Mouse (Mus musculus): ENCODE data around the gene Phactr1.

Phactr1 gene

DNA sequence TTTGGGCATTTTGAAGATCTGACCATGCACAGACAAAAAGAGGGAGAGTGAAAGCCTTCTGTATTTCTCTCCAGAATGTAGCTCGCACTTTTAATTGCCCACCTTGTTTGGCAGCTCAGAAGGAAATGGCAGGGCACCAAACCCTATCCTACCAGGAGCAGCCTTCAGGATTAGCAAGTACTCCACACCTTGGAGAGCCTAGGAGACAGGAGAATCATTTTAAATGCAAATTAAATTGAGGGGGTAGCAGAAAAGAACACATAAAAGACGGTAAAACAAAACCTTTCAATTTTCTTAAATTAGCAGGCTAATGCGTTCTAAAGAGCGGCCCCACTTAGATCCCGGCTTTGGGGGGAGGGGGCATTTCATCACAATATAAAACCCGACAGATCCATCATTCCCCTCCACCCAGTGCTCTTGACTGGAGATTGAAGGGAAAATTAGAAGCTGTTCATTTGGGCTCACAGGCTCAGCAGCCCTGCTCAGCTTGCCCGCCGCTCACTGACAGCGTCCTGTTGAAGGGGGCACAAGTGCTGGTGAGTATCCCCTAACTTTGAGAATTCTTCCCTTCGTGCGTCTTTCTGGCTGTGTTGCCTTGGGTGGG, at the start of gene Phactr1:
Phactr1 (plus strand) TSS at position 233 of the 604 bp plus-strand sequence.
- no peak for DNase-seq (ENCODE audit: low read depth, low spot score)

DNA sequence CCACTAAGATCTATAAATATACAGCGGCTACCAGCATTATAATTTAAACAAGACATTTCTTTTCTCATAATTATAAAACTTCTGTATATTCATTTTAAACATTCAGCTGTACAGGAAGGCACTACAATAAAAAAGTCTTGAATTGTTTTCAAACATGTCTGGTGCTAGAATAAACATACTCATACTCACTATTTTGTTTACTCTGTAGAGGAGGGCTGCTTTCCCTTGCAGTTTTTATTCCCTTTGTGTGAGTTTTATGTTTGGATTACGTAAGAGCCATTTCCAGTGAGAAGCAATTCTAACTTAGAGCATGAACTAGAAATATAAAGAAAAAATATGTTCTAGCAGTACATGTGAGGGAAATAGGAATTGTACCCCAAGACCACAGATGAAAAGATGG, 45.5 kb upstream of the Phactr1 start:
- no peak for DNase-seq (ENCODE audit: low read depth, low spot score)

DNA sequence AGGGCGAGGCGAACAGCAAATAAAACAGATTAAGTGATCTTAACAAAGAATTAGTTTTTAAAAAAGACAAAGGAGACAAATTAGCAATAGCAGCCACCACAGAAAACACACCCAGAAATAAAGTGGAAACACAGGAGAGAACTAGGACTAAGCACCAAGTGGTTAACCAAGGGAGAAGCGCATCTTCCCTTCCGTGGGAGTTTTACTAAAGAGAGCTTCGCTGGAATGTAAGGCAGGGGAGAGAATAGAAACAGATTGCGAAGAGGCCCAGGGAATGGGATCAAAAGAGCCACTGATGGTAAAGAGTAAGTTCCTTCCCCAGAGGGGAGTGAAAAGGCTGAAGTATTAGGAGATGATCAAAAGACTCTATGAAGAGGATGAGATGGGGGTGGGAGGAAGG, 30.2 kb upstream of the Phactr1 start:
- no peak for DNase-seq (ENCODE audit: low read depth, low spot score)

DNA sequence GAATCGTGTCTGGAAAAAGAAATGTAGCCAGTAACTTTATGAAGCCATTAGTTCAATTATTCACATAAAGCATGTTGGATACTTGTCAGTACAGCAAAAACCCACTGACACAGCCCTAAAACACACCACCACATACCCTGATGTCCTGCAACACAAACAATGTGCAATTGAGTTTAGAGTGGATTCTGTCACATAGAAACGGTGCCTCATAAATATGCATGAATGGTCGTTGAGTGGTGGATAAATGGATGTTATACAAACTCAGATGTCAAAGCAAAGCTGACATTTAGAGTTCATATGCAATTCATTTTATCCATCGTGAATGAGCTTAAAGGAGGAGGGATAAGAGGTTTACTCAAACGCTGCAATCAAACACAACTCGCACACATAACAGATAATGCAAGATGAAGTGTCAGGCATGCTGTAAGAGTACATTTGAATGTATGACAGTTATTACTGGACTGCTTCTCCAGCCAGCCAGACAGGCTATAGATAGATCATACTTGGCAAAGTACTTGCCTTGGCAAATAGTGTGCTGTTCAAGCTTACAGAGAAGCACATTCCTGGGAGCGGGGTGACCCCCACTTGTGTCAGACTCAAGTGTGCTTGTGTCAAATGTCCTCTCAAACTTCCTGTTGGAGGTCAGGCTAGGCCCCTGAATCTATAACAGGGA, 23.6 kb upstream of the Phactr1 start:
- no peak for DNase-seq (ENCODE audit: low read depth, low spot score)

DNA sequence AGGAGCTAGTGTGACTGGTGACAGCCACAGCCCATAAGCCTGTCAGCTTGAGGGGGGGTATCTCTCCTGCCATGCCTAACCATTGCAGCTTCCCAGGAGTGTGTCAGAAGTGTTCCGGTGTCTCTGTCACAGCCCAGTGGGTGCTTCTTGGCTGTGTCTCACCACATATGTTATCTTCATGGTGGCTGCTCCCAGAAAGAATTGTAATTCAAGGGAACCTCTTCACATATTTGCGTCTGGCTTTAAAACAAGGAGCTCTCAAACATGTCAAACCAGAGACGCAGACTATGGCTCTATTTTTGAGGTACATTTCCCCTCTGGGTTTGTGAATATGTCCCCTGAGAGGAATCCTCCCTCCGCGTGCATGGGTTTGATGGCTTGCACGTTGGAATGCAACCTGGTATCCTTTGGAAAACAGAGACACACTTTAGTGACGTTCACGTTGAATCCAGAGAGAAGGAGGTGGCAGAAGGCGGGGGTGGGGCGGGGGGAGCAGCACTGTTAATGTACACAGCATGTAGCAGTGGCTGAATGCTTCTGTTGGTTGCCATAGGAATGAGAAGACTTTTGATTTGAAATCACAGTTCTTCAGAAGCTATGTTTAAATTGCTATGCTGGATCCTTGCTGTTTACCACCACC, 8.7 kb upstream of the Phactr1 start:
- no peak for DNase-seq (ENCODE audit: low read depth, low spot score)

DNA sequence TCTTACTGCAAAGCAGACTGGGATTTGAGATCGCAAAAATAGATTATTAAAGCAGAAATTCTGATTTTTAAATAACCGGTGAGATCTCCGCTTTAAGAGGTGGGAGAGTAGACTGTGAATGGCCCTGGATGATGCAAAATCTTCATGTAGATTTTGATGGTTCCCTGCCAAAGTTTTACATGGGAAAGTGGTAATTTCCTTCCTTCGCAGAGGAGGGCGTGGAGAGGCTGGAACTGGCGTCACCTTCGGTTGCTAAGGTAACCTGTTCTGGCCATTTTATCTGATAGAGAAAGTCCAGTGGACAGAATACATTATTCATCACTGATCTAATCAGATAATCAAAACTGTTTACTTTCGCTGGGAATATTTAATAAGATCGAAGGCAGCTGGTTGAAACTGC, 876 bp downstream of the Phactr1 start:
- DNase-seq (ENCODE audit: low read depth, low spot score) = no peak

DNA sequence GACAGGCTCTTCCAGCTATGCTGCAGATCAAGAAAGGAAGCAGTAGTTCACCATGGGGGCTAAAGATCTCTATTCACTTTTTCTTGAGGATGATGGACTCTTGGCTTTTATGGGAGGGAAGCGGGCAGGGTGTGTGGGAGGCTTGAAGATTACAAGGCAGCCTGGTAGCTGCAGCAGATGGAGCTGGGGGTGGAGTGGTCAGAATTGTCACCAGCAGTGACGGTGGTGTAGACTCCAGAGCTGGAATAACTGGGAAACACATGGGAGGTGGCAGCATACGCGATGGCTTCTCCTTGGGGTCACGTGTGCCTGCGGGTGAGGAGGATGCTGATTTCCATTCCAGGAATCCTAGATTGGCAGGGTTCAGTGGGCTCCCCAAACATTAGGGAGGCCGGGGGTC, 3.8 kb downstream of the Phactr1 start:
- DNase-seq (ENCODE audit: low read depth, low spot score) = no peak

DNA sequence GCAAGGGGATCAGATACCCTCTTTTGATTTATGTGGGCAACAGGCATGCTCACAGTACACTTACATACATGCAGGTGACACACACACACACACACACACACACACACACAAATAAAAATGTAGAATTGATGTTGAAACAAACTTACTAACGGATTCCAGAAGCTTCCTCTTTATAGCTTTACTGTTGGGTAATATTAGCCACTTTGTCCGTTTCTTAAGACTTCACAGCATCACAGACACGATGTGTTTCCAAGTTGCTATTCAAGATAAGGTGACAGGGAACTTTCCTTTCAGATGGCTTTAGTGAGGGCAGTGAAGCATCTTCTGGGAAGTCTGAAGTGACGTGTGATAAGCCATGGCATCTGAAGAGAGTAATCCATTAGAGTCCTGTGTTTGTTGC, 11.8 kb downstream of the Phactr1 start:
- no peak for DNase-seq (ENCODE audit: low read depth, low spot score)

DNA sequence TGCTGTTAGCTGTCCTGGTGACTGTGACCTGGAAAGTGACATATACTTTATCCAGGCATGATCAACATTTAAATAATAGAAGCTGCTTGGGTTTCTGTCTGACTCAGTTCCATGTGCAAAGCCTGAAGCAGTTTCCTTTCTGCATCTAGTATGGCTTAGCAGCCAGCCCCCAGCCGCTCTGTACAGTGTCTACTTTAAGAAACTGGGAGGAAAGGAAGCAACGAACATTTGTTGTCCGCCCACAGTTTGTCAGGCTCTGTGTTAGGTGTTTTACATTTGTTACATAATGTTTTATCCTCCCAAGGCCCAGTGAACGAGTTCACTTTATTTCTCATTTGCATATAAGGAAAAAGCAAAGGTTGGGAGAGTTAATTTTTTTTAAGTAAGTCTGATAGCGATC, 16.2 kb downstream of the Phactr1 start:
- no peak for DNase-seq (ENCODE audit: low read depth, low spot score)

DNA sequence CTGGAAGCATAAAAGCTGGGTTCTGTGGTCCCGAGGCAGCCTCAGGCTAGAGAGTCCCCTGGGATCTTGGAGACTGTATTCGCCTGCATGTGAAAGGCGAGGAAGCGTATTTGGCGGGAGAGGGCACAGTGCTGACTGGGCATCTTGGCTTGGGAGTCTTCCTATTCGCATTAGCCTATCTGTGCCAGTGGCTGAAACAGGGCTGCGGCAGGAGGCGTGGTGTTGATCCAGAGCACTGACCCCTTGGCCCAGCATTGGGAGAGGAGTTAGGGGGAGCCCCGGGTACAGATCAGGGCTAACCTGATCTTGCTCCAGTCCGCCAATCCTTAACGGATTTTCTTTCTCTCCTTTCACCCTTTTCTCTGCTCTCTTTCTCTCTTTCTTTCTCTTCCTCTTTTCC, 28.7 kb downstream of the Phactr1 start:
- DNase-seq (ENCODE audit: low read depth, low spot score) = no peak

DNA sequence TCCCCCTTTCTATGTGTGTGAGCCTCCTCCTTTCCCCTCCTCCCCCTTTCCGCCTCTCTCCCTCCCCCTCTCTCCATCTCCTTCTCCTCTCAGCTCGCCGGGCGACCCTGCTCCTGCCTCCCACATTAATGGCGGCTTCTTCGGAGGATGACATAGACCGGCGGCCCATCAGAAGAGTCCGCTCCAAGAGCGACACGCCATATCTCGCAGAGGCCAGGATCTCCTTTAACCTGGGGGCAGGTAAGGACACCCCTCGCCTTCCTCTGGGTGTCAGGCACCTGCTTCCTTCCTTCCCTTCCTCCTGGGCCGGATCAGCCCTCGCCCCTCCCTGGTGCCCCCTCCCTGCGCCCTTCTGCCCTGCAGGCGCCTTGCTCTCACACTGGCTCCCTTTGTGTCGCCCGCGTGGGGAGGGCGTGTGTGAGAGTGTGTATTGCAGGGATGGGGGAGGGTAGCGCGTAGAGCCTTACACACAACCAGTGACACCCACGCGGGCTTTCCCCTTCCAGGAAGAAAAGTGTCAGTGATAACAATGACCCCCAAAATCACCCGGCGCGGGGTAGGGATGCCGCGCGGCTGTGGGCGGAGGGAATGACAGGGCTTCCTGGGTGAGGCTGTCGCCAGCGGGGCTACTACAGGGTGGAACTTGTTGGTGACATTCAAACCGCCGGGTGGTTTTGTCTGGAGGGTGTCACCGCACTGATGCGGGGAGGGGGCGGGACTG, 29.3 kb downstream of the Phactr1 start:
- DNase-seq (ENCODE audit: low read depth, low spot score) = no peak

DNA sequence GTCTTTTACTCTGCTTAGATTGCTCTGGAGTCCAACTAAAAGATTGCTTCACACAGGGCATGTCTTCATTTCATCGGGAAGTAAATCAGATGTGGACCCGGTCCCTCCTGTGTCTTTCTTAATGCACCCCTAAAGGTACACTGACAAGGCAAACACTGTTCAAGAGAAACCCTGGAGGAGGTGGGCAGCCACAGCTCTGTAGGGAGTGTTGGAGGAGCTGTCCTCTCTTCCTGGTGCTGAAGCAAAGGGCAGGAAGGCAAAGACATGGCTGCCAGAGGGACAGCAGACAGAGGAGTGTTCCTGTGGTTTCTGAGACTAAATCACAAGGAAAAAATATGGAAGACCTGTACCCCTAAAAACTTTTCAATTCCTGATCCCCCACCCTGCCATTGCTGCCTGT, 31.1 kb downstream of the Phactr1 start:
- DNase-seq (ENCODE audit: low read depth, low spot score) = no peak

DNA sequence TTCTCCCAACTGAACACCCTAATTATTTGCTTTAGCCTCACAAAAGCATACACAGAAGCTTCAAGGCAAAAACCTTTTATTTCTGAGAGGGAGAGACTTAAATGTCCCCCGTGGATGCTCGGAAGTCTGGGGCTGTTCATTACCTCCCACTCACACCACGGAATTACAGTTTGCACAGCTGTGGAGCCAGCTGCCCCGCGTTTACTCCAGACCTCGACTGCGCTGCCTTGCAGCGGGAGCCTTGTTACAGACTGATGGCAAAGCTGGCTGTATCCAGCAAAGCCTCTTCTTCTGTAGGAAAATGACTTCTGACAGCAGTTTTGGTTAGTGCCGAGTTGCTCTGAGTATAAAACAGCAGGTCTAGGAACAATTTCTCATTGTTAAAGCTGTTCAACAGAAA, 39.0 kb downstream of the Phactr1 start:
- DNase-seq (ENCODE audit: low read depth, low spot score) = no peak

DNA sequence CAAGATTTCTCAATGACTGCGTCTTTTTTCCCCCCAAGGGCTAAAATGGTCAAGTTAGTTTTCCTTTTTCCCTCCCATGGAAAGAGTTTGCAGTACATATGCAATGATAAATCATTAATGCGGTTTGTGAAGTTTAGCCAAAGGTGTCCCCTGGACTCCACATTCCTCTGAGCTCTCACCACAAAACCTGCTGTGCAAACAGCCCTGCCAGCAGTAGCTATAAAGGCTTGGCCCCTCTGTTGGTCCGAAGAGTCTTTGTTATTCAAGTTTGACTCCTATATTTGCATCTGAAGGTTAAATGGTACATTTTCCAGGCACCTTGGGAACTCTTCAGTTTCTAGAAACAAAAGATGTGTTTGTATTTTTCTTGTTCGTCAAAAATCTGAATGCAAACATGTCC, 39.7 kb downstream of the Phactr1 start:
- DNase-seq (ENCODE audit: low read depth, low spot score) = no peak

DNA sequence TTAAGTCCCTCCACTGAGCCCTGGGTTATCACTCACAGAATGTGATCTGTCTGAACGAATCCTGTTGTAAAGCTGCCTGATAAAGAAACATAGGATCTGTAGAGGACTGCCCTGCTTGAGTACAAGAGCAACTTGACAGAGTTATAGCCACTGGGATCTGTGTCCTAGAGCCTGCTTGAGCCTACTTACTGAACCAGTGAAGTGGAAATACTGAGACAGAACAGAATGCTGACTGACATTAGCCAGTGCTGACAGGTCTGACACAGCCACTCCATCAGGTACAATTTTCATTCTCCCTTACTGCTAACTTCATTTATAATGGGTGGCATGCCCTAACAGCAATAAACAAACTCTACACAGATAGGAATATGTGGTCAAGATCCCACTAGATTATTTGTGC, 40.2 kb downstream of the Phactr1 start:
- no peak for DNase-seq (ENCODE audit: low read depth, low spot score)

DNA sequence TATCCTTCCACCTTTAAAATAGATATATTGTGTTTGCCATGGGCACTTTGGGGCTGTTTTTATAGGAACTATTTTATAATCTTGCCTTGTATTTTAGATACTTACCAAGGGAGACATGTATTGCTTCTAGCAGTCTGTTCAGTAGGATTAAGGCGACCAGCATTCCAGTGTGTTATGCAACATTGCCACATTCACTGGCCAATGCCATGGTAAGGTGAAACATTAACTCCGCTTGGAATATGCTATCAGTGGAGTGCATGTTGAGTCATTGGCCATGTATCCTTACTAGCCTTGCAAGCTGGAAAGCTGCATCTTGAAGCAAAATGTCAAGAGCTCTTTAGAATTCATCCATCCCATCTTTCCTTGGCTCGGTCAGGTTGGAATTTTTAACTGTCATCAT, 43.6 kb downstream of the Phactr1 start:
- DNase-seq (ENCODE audit: low read depth, low spot score) = no peak

DNA sequence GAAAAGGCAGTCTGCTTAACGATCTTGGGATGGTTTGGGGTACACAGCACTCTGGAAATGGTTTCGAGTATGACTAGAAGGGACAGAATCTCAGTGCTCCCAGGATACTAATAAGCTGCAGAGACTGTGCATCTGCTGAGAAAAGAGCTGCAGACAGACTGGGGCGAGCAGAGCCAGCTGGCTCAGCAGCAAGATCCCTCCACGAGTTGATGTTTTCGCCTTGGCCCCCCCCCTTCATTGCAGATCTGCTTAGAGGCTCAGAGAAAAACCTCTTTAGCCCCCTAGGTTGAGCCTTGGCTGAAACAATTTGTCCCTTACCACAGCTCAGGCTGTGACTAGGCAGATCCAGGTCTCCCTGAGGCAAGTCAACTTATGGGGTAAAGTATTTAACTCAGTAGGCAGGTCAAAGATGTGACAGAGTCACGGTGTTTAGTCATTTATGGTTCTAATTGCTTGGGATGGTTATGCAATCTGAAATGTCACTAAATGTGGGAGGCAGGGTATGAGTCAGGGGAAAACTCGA, 45.3 kb downstream of the Phactr1 start:
- no peak for DNase-seq (ENCODE audit: low read depth, low spot score)

DNA sequence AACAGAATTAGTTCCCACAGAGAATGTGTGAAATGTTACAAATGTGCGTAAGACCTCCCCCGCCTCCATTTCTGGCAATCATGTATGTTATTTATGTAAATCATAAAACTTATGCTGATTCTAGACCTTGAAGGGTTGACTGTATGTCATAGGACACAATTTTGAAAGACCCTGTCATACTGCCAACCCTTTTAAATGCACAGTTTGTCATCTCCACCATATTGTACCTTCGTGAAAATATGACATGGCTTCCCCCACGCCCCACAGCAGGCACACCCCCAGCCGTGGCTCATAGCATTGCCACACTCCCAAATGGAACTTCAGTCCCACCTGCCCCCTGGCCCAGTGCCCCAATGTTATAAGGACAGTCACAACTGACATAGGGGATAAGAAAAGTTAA, 57.1 kb downstream of the Phactr1 start:
- DNase-seq (ENCODE audit: low read depth, low spot score) = no peak

DNA sequence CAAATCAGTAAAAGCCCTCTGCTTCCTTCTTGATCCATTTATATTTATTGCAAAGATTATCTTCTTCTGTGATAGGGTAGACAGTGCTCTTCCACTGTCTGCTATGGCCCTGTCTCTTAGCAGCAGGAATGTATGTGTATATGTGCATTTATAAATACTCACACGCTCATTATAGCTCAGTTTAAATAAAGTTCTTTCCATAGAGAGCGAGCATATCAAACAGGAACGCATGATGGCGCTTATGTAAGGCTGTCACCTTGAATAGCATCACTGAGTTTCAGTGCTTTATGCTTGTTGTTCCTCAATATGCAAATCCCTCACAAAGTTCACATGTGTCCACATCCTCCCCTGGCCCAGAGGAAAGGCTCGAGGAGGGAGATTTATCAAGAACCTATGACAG, 57.7 kb downstream of the Phactr1 start:
- no peak for DNase-seq (ENCODE audit: low read depth, low spot score)

DNA sequence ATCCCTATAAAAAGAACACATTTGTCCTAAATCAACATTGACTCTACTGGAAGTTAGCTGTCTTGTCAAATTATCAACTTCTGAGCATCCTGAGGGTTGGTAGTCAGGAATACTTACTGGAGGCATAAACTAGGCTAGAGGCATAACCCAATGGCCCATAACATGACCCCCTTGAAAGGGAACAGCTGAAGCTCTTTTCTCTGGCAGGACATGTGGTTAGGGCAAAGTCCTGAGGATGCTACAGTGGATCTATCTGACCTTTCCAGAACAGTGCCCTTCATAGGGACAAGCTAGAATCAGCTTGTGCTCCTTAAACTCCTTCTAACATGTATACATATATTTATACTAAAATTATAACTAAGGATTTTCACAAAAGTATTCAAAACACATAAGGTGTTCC, 61.8 kb downstream of the Phactr1 start:
- no peak for DNase-seq (ENCODE audit: low read depth, low spot score)

DNA sequence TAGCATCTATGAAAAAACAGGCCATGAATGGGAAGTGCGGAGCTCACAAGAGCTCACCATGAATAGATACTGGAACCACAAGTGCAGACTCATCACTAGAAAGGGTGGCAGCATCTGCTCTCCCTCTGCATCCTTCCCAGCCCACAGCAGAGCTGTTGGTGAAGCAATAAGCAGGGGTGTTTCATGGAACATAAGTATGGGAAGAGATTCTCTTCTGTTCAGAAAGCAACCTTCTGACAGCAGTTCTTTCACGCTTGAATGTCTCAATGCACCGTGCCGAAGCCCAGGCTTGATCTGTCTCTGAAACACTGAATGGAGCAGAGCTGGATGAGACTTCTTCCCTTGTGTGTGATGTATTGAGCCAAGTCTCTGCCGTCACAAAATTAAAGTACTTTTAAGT, 64.0 kb downstream of the Phactr1 start:
- DNase-seq (ENCODE audit: low read depth, low spot score) = no peak

DNA sequence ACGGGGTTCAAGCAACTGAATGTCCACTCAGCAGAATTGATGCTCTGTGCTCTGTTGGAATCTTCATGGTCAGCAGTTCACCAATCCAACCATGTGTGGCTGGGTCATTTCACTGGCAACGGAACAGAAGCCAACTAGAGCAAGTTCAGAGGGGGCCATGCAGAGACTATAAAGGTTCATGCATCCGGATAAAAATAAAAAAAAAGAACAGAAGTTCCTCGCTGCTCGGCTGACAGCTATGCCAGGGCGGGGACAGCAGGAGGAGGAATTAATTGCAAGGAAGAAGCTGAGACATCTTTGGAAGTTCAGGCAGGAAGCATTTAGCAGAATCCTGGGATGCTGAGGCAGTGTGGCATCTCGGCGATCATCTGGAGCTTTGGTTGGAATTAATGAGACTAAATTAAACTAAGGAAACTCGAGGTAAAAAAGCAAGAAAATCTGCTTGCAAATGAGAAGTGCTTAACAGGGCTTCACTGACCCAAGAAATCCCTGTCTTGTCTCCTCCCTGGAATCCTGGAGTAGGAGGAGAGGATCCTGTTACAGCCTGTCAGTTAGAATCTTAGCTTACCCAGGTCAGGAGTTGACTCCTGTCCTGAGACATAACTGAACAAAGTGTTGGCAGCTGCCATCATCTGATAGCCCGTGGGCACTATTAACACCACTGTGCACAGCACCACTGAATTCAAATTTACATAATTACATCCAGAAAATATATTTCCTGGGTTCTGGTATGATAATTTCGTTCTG, 77.4 kb downstream of the Phactr1 start:
- no peak for DNase-seq (ENCODE audit: low read depth, low spot score)

Measured in c-Kit-negative CD71-positive TER-119-positive erythroid progenitor cells, embryonic 14.5 days (primary cell).